Mouse (Mus musculus) MEL-GATA-1-ER (cell line): ENCODE measurements around the gene Tmem184b.
A peak's percentile ranks its signal among the peaks of the same experiment; 100 is the strongest.

Experiments
- DNase-seq: peaks from one replicate; pipeline ENCODE4 v3.0.0-alpha.2; 2012; ENCODE audit warnings: low read depth; ENCODE audit errors: extremely low read depth

Tmem184b gene

DNA sequence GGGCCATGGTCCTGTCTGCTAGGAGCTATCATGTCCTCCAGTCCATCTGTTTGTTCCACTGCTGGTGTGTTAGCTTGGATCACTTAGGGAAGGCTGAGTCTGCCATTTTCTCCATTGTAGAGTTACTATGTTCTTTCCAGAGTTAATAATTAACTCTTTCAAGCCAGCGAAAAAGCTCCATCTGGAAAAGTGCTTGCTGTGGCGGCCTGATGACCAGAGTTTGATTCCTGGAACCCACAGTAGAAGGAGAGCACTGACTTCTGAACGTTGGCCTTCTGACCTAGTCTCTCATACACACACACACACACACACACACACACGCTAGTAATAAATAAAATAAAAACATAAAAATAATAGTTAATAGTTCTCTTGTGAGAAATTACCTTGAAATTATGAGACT lies 58.7 kb downstream of the Tmem184b start:
- no peak for DNase-seq

DNA sequence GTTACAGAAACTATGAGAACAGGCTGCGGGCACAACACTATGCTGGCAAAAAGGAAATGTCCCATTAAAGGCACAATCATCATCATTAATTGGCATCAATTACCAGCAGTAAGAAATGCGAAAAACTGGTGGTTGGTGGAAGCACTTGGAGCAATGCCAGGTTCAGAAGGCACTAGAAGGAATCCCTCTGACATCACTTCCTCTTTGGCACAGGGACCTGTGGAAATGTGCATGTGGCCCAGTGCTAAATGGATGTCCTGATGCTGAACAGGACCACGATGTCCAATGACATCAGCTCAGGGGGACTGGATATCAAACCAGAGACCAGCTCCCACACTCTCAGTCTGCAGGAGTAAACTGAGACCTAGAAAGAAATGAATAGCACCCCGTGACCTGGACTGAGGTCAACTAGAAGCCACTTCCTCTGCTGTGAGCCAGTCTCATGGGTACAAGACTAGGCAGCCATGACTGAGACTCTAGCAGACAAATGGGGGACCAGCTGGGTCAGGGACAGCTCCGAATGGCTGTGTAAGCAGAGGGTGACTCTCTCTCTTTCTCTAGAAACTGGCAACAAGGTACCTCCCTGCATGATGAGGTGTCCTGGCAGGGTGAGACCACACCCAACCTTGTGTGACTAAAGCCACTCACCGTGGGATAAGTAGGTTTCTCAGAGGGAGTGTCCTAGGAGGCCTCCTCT lies 60.6 kb downstream of the Tmem184b start:
- no peak for DNase-seq

DNA sequence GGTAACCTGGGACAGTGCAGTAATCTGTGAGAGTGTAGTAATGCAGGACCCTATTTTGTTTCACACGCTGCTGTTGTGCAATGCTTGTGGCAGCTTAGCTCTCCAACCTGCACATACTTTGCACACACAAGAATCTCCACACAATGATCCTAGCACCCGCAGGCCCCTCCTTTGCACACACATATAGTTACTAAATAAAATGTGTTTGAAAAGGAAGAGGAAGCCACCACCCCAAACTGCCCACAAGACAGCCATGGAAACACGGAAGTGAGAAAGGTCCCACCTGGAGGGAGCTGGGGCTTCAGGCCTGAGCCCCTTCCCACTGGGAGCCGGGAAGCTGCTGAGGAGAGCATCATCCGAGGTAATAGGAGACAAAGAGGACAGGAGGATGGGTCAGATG lies 64.4 kb downstream of the Tmem184b start:
- no peak for DNase-seq

DNA sequence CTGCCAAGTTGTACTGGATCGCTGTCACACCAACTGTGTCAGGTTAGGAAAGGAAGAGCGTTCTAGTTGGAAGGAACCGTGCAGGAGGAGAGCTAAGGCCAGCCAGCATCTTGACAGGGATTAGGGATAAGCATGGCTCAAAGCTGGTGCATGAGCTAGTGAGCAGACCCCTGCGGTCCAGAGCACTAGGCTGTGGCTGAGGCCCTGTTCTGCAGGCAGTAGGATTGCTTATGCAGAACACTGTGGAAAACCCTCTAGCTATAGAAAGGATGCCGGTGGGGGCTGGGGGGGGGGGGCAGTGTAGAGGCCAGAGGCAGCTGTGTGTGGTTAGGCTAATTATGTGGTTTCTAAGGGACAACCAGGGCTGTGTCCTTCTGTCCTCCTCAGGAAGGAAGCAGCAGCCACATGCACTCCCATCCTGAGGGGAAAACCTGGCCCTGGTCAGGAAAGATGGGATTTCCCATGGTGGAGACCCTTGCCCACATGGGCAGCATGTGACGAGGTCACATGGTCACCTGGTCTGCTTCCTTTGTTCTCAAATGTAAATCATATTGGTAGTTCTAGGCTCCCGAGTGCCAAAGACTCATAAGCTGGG lies 68.2 kb downstream of the Tmem184b start:
- no peak for DNase-seq

DNA sequence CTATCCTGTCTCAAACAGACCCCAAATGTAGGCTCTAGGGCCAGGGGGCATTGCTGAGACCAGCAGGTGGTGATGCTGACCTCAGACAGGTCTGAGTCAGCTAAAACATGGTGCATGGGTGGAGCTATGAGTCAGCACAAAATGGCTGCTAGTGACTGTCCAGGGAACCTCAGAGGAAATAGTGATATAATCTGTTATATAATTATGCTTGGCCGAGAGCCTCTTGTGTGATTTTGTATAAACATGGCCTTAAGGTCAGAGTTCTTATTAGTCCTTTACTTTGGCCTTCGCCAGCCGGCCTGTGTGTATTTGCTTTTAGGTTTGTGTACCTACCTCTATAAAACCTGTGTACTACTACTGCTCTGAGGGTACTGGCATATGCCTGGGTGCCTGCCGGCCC lies 70.0 kb downstream of the Tmem184b start:
- no peak for DNase-seq

DNA sequence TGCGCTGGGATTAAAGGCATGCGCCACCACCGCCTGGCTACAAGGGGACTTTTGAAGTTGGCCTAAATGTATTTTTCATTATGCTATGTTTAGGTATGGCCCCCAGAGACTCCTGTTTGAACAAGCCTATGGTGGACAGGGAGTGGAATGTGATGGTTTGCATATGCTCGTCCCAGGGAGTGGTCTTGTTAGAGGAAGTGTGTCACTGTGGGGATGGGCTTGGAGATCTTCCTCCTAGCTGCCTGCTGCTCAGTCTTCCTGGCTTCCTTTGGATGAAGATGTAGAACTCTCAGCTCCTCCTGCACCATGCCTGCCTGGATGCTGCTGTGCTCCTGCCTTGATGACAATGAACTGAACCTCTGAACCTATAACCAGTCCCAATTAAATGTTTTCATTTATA lies 72.8 kb downstream of the Tmem184b start:
- peak; percentile 34 for DNase-seq

DNA sequence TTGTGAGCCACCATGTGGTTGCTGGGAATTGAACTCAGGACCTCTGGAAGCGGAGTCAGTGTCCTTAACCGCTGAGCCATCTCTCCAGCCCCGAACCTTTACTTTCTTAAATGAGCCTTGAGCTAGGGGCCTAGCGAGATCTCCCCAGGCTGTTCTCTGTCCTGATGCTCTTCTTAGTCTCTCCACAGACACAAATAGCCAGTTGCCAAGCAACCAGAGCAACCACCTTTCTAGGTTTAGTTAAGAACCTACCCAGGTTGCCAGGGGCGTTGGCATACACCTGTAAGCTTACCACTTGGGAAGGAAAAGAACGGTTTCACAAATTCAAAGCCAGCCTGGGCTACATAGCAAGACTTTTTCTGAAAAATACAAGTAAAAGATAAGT lies 73.4 kb downstream of the Tmem184b start:
- no peak for DNase-seq

DNA sequence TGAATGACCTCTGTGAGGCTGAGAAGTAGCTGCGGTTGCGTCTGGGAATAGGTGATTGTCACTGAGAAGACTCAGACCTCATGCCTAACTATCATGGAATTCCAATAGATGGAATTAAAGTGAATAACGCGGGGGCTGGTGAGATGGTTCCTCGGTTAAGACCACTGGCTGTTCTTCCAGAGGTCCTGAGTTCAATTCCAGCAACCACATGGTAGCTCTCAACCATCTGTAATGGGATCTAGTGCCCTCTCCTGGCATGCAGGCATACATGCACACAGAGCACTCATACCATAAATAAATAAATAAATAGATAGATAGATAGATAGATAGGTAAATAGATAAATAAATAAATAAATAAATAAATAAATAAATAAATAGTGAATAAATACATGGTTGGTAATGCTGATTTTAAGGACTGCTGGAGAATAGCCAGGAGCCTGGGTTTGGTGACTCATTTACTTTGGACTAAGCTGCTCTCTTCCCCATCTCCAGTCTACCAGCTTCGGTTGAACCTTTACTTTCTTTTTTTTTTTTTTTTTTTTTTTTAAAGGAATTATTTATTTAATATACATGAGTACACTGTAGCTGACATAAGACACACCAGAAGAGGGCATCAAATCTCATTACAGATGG lies 73.9 kb downstream of the Tmem184b start:
- no peak for DNase-seq

DNA sequence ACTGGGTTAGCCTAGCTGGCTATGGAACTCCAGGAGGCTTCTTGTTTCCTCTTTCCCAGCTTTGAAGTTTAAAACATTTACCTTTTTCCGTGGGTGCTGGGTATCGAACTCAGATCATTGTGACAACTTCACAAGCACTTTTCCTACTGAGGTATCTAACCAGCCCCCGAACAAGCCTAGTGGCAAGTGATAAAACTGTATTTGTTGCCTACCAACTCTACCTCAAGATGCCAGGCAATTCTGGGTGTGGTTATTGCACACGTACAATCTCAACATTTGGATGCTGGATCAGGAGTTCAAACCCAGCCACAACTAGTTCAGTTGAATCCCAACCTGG lies 74.5 kb downstream of the Tmem184b start:
- peak; percentile 44 for DNase-seq

DNA sequence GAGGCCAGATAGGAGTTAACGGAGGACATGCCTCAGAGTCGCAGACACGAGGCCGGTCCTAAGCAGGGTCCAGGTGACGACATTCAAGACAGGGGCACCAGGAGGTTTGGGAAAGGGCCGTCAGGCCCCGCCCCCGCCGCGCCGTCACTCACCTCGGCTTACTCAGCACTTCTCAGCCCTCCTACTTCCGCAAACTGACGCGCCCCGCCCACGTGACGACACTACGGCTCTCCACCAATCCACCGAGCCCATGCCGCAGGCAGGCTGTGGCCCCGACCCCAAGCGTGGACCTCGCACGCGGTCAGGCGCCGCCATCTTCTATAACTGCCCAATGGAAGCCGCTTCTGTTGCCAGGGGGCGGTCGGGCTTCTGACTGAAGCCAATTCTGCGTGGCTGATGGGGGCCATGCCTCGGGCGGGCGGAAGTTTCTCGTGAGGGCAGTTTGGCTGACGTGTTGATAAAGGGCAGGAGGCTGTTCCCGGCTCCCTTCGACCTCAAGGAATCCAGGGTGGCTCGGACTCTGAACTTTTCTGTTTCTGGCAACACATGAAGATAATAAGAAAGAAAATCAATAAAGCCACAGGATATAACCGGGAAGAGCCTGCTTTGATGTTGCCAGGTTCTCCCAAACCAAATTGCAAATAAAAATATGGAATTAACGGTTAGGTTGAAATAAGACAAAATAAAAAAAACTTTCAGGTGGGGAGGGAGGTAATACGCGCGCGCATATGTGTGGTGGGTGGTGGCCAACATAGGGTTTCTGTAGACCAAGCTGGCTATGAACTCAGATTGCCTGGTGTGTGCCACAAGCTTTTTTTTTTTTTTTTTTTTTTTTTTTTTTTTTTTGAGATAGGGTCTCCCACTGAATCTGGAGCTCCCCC lies 75.1 kb downstream of the Tmem184b start, which contains the start of gene Pla2g6:
TSS of gene Pla2g6 (minus strand) at position 333 of the 881 bp plus-strand sequence.
- peak; percentile 96 for DNase-seq

DNA sequence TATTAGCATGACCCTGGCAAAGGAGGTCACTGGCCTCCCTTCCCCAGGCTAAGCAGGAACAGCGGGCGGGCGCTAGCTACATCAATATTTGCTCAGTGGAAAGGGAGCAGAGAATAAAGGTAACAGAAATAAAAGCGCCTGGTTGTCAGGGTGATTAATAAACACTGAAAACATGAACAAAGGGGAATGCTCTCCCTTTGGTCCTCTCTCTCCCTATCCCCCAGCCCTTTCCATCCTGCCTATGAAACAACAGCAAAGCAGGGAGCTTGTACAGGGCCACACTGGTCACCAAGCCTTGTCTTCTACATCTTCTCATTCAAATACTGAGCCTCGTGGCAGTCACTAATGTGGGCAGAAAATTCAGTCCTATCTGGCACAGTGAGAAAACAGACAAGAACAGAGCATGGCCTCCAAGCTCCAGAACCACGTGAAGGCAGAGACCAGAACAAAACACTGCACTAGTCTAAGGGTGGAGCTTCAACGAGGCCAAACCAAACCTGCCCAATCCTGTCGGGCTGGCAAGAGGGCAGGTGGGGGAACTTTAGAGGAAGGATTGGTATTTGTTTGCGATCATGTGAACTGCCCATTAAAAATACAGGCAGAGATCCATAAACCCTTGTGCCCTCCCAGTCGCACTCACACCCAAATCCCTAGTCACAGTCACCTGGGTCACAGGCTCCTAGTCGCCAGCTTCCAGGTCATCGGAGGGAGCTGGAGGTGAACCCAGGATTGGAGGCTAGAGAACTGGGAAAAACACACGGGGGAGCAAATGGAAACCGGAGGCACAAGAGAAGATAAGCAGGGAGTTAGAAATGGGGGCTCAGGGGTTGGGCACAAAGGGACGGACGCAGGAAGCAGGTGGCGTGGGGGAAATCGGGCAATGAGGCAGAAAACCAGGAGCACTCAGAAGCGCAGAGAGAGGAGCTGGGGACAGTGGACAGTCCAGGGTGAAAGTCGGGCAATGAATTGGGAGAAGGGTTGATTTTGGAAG lies 76.1 kb downstream of the Tmem184b start:
- DNase-seq, result peak; percentile 57

DNA sequence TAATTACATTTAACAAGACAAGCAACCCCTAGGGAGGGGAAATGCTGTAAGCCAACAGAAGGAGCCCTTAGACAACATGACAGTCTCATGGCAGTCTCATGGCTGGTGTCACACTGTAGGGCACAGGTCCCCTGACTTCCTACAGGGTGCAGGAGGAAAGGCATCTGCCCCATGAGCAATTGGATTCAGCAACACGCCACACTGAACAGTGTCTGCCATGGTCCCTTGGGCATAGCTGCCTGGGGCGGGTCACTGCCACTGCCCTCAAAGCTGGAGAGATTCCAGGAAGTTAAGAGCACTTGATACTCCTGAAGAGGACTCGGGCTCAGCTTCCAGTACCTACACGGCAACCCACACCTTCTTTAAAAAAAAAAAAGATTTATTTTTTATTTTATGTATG lies 77.1 kb downstream of the Tmem184b start:
- no peak for DNase-seq

DNA sequence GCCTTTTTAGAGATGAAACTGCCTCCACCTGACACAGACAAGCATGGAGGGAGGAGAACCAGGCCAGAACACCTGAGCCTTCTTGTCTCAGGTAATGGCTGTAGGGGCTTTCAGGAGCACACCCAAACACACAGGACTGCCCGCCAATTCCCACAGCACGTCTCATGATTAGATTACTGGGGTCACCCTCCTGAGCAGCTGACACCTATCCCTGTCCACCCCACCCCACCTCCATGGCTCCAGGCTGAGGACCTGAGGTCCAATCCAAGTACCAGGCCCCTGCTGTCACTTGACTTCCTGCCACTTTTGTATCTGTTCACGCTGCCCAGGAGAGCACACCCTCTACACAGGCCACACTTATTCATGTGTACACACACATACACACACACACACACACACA lies 77.6 kb downstream of the Tmem184b start:
- DNase-seq, result no peak

DNA sequence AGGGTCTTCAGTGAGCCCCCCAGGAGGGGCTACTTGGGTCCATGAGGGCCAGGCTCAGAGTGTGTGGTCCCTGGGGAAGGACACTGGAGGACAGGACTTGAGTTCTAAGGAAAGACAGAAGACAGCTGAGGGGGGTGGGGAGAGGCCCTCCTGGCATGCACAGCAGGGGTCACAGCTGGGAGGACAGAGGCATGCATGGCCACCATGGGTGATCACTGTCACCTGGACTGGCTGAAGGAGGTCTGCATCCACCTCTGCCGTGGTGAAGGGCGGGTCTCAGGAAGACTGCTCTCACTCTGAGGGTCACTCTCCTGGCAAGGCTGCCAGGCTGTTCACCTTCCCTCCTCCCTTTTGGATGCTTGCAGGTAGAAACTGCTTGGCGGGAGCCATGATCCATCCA lies 79.0 kb downstream of the Tmem184b start:
- DNase-seq, result no peak

DNA sequence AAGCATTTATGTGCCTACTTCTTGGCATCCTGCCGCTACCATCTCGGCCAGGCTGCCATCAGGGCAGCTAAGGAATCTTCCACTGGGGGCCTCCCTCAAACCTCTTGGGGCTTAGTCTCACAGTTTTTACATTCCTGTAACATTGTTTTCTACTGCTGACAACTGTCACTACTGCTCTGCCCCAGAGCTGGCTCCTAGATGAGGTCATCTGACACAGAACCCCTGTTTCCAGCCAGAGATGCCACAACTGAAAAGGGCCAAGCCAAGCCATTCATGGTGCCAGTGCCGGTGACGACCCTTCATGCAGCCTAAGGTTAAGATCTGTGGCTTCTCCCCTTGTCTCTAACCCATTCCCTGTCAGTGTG lies 79.6 kb downstream of the Tmem184b start:
- no peak for DNase-seq

DNA sequence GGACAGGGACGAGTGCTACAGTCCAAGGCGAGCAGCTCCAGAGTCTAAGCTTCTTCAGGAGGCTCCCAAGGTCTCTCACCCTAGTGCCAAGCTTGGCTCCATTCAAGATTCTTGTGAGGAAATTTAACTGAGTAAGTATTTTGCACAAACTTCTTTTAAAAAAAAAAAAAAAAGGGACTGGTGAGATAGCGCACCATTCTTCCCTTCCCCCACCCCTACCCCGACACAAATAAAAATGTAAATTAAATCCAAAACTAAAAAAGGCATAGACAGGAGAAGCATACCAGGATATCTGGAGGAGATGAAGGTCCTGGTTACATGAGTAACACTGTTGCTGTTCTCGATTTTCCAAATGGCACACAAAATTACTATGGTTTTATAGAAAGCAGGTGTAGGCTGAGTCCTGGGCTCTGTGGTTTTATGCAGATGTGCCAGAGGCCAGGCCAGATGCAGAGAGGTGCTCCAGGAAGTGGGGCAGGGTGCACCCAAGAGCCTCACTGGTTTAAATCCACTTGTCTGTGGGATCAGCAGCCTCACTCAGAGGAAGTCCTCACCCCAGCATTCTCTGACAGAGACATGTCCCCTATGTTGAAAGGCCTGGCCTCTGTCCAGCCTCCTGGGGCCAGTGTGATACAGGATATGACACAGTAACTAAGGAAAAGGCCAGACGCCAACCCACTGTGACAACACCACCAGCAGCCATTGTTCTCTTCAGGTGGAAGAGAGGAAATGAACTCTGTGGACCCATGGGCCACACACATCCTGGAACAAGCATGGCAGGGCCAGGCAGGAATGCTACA lies 80.2 kb downstream of the Tmem184b start:
- no peak for DNase-seq

DNA sequence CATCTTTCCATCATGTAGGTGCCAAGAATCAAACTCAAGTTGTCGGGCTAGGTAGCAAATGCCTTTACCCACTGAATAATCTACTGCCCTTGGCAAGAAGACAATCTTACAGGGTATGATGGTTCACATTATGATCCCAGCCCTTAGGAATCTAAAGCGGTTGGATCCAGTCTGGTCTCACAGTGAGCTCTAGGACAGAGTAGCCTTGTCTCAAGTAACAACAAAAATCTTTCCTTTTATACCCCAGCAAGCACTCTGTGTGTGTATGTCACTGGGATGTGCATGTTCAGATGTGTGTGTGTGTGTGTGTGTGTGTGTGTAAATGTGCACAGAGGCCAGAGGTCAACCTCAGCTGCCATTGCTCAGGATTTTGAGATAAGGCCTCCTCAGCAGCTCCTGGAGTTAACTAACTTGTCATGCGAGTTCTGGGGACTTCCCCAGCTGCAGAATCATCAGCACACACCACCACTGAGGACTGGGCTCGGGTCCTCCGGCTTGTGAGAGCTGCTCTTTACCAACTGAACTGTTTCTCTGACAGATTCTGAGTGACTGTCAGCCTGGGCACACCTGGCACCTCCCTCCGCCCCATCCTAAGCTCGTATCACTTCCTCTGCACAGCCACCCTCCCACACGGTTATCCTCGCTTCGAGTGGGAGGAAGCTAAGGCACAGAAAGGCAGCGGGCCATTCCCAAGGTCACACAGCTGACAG lies 80.9 kb downstream of the Tmem184b start:
- no peak for DNase-seq

DNA sequence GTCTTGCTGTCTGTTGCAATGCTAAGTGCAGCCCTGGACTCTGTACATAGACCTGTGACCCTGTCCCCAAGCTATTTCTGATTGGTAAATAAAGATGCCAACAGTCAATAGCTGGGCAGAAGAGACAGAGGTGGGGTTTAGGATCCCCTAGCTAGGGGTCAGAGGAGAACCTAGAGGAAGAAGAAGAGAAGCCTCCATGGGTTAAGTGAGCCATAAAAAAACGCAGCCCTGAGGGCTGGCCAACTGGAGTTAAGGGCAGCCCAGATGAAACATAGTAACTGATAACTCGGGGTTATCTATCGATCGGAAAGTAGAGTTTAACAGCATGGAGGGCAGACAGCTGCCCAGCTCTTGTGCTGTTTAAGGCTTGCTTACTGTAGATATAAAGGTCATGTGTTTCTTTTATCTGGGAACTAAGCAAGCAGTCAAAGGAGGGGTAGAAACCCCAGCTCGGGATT lies 81.6 kb downstream of the Tmem184b start:
- no peak for DNase-seq

DNA sequence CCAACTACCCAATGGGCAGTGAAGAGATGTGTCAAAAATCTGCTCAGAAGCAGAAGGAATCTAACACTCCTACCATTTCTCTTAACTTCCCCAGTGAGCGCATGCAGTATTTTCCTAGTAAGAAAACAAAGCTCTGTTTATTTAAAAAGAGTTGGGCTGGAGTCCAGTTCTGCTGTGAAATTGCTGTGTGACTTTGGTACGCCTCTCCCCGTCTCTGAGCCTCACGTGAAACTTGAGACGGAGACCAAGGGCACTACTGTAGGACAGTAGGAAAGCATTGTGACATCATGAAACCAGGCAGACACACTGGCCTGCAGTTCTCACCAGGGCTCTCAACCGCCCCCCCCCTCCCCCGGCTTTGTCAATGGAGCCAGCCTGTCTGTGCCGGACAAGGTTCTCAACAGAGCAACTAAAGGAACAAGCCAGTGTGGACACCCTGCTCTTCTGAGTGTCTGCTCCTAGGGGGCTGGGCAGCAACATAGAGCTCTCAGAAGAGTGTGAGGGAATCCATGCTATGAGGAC lies 89.5 kb downstream of the Tmem184b start:
- DNase-seq, result no peak
